Mouse (Mus musculus) CD4-positive naive resting alpha-beta T cell, adult 76 days (primary cell): ENCODE results near the gene Stk11. TPM values are rescaled to one million over a fixed set of nuclear protein-coding genes. Genes with fewer than 3 reads are reported as not detected.

Source experiments
- total RNA-seq: library from RNA; stranded (reverse); gene quantifications from one replicate; pipeline ENCODE4 v1.2.4, GENCODE M21; 2023

The Stk11 gene
- 140 TPM for total RNA-seq

DNA sequence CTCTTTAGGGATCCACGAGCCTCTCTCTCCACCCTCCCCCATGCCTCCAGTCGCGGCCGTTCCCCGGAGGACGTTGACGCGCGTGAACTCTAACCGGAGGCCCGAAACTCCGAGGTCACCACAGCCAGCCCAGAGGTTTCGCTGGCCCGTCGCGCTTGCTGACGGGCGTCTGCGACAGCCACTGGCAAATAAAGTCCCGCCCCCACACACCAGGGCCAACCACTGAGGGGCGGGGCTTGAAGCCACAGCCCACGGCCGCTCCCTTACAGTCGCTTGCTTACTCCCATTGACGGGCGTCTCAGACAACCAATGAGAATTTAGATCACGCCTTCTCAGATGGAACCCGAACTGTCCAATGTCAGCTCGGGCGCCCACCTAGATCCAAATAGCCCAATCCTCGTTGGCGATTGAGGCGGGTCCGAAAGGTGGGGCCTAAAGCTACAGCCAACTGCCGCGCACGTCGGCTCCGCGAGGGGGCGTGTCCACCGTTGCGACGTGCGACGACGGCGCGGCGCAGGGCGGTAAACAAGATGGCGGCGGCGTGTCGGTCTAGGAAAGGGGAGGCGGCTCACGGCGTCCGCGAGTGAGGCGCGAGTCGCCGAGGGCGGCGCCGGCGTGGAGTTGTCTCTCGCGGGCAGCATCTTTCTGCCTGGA lies at the start of gene Stk11:
Gene Stk11, plus strand, starts transcription at position 514 of the 654 bp plus-strand sequence.

DNA sequence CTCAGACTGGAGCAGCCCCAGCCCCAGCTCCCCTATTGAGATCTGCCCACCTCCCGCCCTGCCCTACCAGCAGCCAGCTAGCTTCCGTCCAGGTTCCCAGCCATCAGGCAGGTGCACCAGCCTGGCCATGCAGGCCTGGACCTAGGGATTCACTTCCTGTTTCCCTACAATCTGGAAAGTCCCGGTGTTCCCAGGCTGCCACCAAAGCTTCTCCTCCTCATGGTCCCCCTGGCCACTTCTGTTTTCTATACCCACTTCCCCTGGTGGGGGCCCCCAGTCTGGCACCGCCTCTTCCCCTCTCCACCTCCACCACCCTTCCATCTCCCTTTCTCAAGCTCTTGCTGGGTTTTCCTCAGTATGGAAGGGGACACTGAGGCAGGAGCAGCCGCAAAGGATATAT lies 10.1 kb upstream of the Stk11 start, which contains the start of gene Sbno2:
Gene Sbno2, minus strand, starts transcription at position 112 of the 400 bp plus-strand sequence.

DNA sequence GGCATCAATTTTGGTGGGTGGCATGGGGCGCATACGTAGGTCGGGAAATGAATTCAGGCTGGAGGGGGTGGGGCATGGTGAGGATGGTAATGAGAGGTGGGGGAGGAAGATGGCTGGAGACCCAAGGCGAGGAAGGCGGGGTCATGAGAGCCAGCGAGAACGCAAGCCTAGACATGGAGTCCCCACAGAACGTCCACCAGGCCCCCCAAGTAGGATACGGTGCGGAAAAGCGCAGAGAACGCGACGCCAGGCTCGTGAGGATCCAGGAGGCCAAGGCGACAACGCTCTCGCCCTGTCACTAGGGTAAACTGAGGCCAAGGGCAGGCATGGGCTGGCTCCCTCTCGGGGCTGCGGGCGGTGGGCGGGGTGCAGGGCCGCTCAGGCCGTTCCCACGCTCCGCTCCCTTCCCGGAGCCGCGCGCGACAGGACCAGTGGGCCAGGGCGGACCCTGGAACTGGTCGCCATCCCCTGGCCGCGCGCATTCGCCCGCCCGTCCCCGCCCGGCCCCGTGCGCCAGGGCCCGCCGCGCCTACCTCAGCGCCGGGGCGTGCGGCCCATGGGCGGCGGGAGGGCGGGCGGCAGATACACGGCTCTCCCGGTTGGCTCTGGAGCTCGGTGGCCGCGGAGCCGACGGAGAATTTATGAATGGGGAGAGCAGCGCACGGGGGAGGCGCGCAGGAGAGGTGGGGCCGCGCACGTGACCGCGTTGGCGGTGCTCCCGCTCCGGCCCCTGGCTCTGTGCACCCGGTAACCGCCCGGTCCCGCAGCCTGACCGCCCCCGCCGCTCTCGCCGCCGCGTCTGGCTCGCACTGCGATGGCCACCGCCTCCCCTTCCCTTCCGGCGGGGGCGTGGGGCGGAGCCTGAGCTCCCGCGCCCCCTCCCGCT lies 23.2 kb downstream of the Stk11 start, which contains the start of gene Atp5d:
Gene Atp5d, plus strand, starts transcription at position 80 of the 886 bp plus-strand sequence.

GRCm38 (mm10) chr10:80140666-80141035 lies 25.0 kb downstream of the Stk11 start, which contains the start of gene Cbarp:
TSS of gene Cbarp (minus strand) at chr10:80140835.

DNA sequence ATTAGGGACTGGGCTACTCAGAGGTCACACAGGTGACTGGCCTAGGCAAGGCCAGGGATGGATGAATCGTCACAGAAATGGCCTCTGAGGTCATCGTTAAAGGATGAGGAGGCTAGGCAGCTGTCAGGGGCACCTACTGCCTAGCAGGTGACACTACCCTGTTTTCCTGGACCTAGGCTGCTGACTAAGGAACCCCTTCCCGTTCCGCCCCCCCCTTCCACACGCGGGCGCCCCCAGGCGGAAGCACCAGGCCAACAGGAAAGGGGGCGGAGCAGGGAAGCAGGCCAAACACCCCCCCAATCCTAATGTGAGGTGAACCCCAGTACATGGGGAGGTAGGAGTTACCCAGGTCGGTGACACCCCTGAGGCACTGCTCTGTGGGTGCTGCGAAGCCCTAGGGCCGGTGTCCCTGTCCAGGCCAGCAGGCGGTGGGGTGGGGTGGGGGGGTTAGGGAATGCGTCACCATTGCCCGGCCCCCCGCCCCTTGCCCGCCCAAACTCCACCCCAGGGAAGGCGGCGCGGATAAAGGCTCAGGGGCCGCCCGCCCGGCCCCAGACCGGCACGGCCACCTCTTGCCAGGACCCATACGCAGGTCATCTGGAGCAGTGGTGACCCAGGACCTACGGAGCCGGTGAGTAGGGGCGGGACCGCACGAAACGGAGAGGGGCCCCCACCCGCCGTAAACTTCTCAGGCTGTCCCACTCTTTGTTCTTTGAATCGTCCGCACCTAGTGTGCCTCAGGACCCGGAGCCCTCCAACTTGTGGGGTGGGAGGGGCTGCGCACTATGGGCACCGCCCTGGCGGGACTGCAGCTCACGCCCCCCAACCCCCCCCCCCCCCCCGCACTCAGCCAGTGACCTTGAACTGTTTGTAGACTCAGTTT lies 32.4 kb downstream of the Stk11 start, which contains the start of gene Midn:
Gene Midn, plus strand, starts transcription at position 554 of the 883 bp plus-strand sequence.

GRCm38 (mm10) chr10:80165392-80166128 lies 50.0 kb downstream of the Stk11 start, which contains the start of gene Cirbp:
TSS of gene Cirbp (plus strand) at chr10:80165985.

GRCm38 (mm10) chr10:80172527-80173292 lies 57.1 kb downstream of the Stk11 start, which contains the start of gene 1600002K03Rik:
TSS of gene 1600002K03Rik (plus strand) at chr10:80172944.

DNA sequence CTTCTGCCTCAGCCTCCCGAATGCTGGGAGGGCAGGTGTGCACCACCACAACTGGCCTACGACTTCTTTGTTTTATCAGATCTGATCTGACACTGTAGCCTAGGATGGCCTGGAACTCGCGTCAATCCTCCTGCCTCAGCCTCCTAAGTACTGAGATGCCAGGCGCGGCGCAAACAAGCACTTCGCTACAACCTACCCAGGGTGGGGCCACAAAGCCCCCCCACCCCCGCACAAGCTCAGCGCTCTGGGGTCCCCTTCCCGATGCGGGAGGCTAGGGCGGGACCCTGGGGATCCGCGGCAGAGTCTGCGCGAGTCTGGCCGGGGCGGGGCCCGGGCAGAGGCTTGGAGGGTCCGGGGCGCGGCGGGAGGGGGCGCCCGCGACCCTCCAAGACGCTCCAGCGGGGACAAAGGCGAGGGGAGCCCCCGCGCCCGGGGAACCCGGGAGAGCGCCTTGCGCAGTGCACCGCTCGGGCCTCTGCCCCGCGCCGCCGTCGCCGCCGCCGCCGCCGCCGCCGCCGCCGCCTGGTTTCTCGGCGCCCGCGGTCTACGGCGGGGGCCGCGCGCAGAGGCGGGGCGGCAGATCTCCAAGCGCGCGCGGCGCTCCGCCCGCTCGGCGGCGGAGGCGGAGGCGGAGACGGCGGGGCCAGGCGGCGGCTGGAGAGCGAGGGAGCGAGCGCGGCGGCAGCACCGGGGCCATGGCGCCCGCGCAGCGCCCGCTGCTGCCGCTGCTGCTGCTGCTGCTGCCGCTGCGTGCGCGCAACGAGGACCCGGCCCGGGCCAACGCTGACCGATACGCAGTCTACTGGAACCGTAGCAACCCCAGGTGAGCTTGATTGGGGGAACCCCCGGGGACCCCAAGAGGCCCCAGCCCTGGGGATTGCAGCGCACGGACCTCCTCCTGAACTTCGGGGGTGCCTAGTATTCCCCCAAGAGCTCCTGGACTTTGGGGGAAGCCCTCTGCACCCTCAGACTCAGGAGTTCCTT lies 63.8 kb downstream of the Stk11 start, which contains the start of gene Efna2:
Gene Efna2, plus strand, starts transcription at position 415 of the 984 bp plus-strand sequence.

Other genes starting within 250 kb of the Stk11 start
- not detected for gene Prtn3, start 241.3 kb upstream of the Stk11 start, total RNA-seq
- gene Plppr3, start 241.2 kb upstream of the Stk11 start, total RNA-seq: 2.3 TPM
- not detected for gene Elane, start 229.6 kb upstream of the Stk11 start, total RNA-seq
- not detected for gene Cfd, start 224.9 kb upstream of the Stk11 start, total RNA-seq
- gene Med16, start 206.9 kb upstream of the Stk11 start, total RNA-seq: 74.1 TPM
- gene Gm26602, start 204.9 kb upstream of the Stk11 start, total RNA-seq: not detected
- 0.47 TPM for gene Kiss1r, start 198.8 kb upstream of the Stk11 start, total RNA-seq
- gene R3hdm4, start 194.6 kb upstream of the Stk11 start, total RNA-seq: 96.5 TPM
- gene Arid3a, start 188.8 kb upstream of the Stk11 start, total RNA-seq: 7.9 TPM
- gene Wdr18, start 155.7 kb upstream of the Stk11 start, total RNA-seq: 61.8 TPM
- 0.18 TPM for gene Grin3b, start 145.1 kb upstream of the Stk11 start, total RNA-seq
- 154 TPM for gene Tmem259, start 131.5 kb upstream of the Stk11 start, total RNA-seq
- gene Cnn2, start 127.2 kb upstream of the Stk11 start, total RNA-seq: 387 TPM
- gene Abca7, start 119.3 kb upstream of the Stk11 start, total RNA-seq: 68.3 TPM
- gene Arhgap45, start 99.2 kb upstream of the Stk11 start, total RNA-seq: 890 TPM
- gene Polr2e, start 76.0 kb upstream of the Stk11 start, total RNA-seq: 50.1 TPM
- 134 TPM for gene Gpx4, start 68.6 kb upstream of the Stk11 start, total RNA-seq
- 115 TPM for gene Sbno2, start 10.2 kb upstream of the Stk11 start, total RNA-seq
- gene Atp5d, start 22.8 kb downstream of the Stk11 start, total RNA-seq: 152 TPM
- 51.8 TPM for gene Cbarp, start 25.0 kb downstream of the Stk11 start, total RNA-seq
- 88.1 TPM for gene Midn, start 32.5 kb downstream of the Stk11 start, total RNA-seq
- 229 TPM for gene Cirbp, start 50.2 kb downstream of the Stk11 start, total RNA-seq
- gene 1600002K03Rik, start 57.1 kb downstream of the Stk11 start, total RNA-seq: 14.7 TPM
- gene Efna2, start 63.7 kb downstream of the Stk11 start, total RNA-seq: 0.44 TPM
- 70.1 TPM for gene Mum1, start 110.6 kb downstream of the Stk11 start, total RNA-seq
- 83.2 TPM for gene Ndufs7, start 133.3 kb downstream of the Stk11 start, total RNA-seq
- not detected for gene Gamt, start 145.2 kb downstream of the Stk11 start, total RNA-seq
- gene Dazap1, start 145.7 kb downstream of the Stk11 start, total RNA-seq: 199 TPM
- gene Rps15, start 176.7 kb downstream of the Stk11 start, total RNA-seq: 4,176 TPM
- gene Apc2, start 180.2 kb downstream of the Stk11 start, total RNA-seq: 0.06 TPM
- gene 2310011J03Rik, start 204.7 kb downstream of the Stk11 start, total RNA-seq: 21.3 TPM
- gene Pcsk4, start 213.7 kb downstream of the Stk11 start, total RNA-seq: 2.0 TPM
- gene Reep6, start 214.2 kb downstream of the Stk11 start, total RNA-seq: not detected
- gene Adamtsl5, start 232.6 kb downstream of the Stk11 start, total RNA-seq: not detected
- not detected for gene Plk5, start 240.7 kb downstream of the Stk11 start, total RNA-seq